Mouse (Mus musculus) C2C12 (cell line): Measurements from ENCODE around the gene Alpl.
A peak's percentile ranks its signal among the peaks of the same experiment; 100 is the strongest.

Experiments used
- CTCF ChIP-seq: IDR thresholded peaks from one replicate; pipeline ENCODE4 v1.5.1; 2011; ENCODE audit not compliant: control insufficient read depth, insufficient read depth, insufficient read length
- MYOG ChIP-seq: IDR thresholded peaks from one replicate; pipeline ENCODE4 v1.6.1; 2011; ENCODE audit not compliant: control insufficient read depth, insufficient read length; ENCODE audit errors: extremely low read depth
- USF1 ChIP-seq: IDR thresholded peaks from one replicate; pipeline ENCODE4 v1.6.1; 2011; ENCODE audit warnings: low read depth, mild to moderate bottlenecking, control low read depth, moderate library complexity

DNA sequence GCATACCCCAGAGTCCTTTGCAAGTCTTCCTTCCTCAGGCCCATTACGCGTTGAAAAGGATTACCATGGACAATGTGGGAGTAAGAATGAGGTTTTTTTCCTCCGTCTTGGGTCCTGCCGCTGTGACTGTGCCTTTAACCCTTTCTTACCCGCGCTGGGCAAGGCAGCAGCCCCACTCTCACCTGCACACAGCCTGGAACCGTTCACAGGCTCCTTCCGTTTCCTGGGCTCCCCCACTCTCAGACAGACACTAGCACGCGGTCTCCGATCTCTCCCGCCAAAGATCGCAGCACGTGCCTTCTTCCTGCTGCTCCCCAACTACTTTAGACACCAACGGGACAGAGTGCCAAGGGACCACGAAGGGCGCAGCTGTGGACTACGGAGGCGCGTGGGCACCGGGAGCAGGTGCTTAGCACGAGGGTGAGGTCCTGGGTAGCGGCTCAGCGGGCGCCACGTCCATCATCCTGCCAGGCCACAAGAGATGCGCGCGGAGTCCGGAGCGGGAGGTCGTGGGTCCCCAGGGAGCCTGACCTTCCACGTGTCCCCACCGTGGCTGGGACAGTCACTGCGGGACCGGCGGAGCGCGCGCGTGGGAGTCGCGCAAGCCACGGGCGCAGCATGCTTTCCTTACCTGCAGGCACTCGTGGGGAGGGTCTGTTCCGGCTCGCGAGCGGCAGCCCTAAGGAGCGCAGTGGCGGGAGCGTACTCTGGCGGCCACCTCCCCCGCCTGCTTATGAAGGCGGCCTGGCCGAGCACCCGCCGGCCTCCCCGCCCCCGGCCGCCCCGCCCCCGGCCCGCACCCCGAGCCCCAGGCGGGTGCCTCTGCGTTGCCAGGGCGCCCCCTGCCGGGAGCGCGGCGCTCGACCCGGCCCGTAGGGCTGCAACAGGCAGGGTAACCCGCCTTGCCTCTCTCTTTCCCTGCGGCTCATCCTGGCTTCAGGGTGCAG is at the start of gene Alpl:
- peak; percentile 92 for TF ChIP-seq CTCF
- no peak for TF ChIP-seq MYOG
- no peak for TF ChIP-seq USF1
